10 mouse cellular contexts compared by ENCODE assay signal in the genomic region with DNA sequence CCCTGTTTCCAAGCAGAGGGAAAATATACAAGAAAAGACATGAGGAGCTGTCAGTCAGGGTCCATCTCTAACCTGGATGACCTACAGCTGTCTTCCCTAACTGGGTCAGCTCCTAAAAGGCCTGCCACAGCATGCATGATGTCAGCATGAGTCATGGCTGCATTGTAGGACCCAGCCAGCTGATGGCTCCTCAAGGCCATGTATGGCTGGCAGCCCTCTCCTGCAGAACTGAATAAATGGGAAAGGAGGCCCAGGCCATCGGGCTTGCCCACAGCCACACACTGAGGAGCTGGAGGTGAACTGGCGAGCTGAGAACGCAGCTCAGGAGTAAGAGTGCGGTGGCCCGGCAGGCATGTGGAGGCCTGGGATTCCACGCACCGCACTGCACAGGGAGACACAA. TPM values are rescaled to one million over a fixed set of nuclear protein-coding genes. Genes with fewer than 3 reads are reported as not detected.
DNase-seq lines count a peak whose midpoint lies in the region; ATAC-seq and TF ChIP-seq lines count a peak whose summit lies in the region.
"Had no signal": no experiment of that assay in that cellular context is flagged by ENCODE, and none has a peak within 500 bp of the region (broad histone marks: within the 10 kb centered on the region; RNA-seq: fewer than 3 reads in every experiment).

No protein-coding gene starts in this region.

- H3K27ac ChIP-seq in kidney, embryonic 15.5 days: peak overlapping the region; percentile 45
- H3K27ac ChIP-seq in intestine, embryonic 16.5 days (ENCODE audit: low read length): no peak overlapping the region
- H3K27ac ChIP-seq: liver, embryonic 13.5 days had no signal

- no peak overlapping the region for H3K9ac ChIP-seq in kidney, embryonic 15.5 days
- H3K9ac ChIP-seq in intestine, embryonic 16.5 days (ENCODE audit: low read depth, low read length): no peak overlapping the region
- H3K9ac ChIP-seq: liver, embryonic 13.5 days had no signal

- H3K9me3 ChIP-seq in kidney, embryonic 15.5 days (replicated peaks): no peaks in the 10 kb centered on the region
- no peaks in the 10 kb centered on the region for H3K9me3 ChIP-seq in E14TG2a.4 (ENCODE audit: low read length)
- H3K9me3 ChIP-seq in intestine, embryonic 16.5 days (ENCODE audit: control insufficient read depth, low read length): no peaks in the 10 kb centered on the region
- H3K9me3 ChIP-seq: liver, embryonic 13.5 days had no signal

- WGBS in kidney, embryonic 15.5 days: 87% methylated on average over 7 of the region's 7 CpGs
- 90% methylated on average over 7 of the region's 7 CpGs for WGBS in intestine, embryonic 16.5 days

- TF ChIP-seq CTCF in E14TG2a.4 (conservative IDR thresholded peaks at IDR 0.05; ENCODE audit: low read length): no peak

- no peak for DNase-seq in kidney, postnatal 36 days
- peak; percentile 92 for DNase-seq in adrenal gland, adult 2 months
- DNase-seq in spleen, postnatal 4 days (ENCODE audit: low spot score in 2 of 2): no peak
- no peak for DNase-seq in frontal cortex, postnatal 36 days (ENCODE audit: low spot score in 2 of 2)
- DNase-seq: liver, embryonic 13.5 days had no signal

- H3K36me3 ChIP-seq in kidney, embryonic 15.5 days: peaks cover 67% of the 10 kb centered on the region
- H3K36me3 ChIP-seq in E14TG2a.4 (ENCODE audit: insufficient read depth, low read length): peaks cover 86% of the 10 kb centered on the region
- peaks cover 12% of the 10 kb centered on the region; the same call in 1 of the 2 replicates for H3K36me3 ChIP-seq in intestine, embryonic 16.5 days (ENCODE audit: control insufficient read depth, insufficient read depth, low read length)

- ATAC-seq in kidney, embryonic 15.5 days (replicated peaks; ENCODE audit: low FRiP score): peak; percentile 11; the same call in 1 of the 2 replicates
- ATAC-seq in intestine, embryonic 16.5 days: peak; percentile 16; the same call in 1 of the 2 replicates
- no peak for ATAC-seq in cerebellum, adult (ENCODE audit: insufficient number of reproducible peaks, low FRiP score, low TSS enrichment)
- ATAC-seq: hindbrain, embryonic 16.5 days had no signal

- no peak overlapping the region for H3K4me3 ChIP-seq in kidney, embryonic 15.5 days (replicated peaks)
- peak overlapping the region; percentile 30 for H3K4me3 ChIP-seq in E14TG2a.4 (replicated peaks; ENCODE audit: low read length)
- no peak overlapping the region for H3K4me3 ChIP-seq in intestine, embryonic 16.5 days (ENCODE audit: low read length)
- H3K4me3 ChIP-seq: liver, embryonic 13.5 days had no signal

- no peak overlapping the region for H3K4me2 ChIP-seq in kidney, embryonic 15.5 days
- H3K4me2 ChIP-seq in intestine, embryonic 16.5 days (ENCODE audit: low read depth, low read length): no peak overlapping the region
- H3K4me2 ChIP-seq: liver, embryonic 13.5 days had no signal

- H3K4me1 ChIP-seq in kidney, embryonic 15.5 days: peaks cover 28% of the 10 kb centered on the region
- peaks cover 72% of the 10 kb centered on the region for H3K4me1 ChIP-seq in E14TG2a.4 (replicated peaks; ENCODE audit: low read depth, low read length)
- H3K4me1 ChIP-seq in intestine, embryonic 16.5 days (ENCODE audit: control insufficient read depth, insufficient read depth, low read length): peaks cover 26% of the 10 kb centered on the region

- no peaks in the 10 kb centered on the region for H3K27me3 ChIP-seq in kidney, embryonic 15.5 days
- H3K27me3 ChIP-seq in E14TG2a.4 (ENCODE audit: insufficient read depth, low read length): no peaks in the 10 kb centered on the region
- H3K27me3 ChIP-seq in intestine, embryonic 16.5 days (replicated peaks; ENCODE audit: control insufficient read depth, insufficient read depth, low read length): no peaks in the 10 kb centered on the region
- H3K27me3 ChIP-seq: liver, embryonic 13.5 days had no signal

RNA-seq across cellular contexts. Expression of a gene that starts 16.3 kb away (rescaled TPM):
- 96.9 and 108 TPM in 2 replicates for polyA plus RNA-seq in kidney, embryonic 15.5 days (2015; fragmentation: Nextera tagmentation; extraction: Ambion mirVana)
- total RNA-seq in adrenal gland, adult 2 months (2021): 10 to 100 TPM; 43.0 to 44.0 TPM
- 29.6 and 29.8 TPM in 2 replicates for polyA plus RNA-seq in adrenal gland, adult 2 months (2012; rRNA removed)
- 56.3 and 56.9 TPM in 2 replicates for polyA plus RNA-seq in intestine, embryonic 16.5 days (2015; fragmentation: Nextera tagmentation; extraction: Ambion mirVana)

RNA-seq across cellular contexts. Expression of a gene that starts 33.2 kb away (rescaled TPM):
- 29.8 and 32.7 TPM in 2 replicates for polyA plus RNA-seq in kidney, embryonic 15.5 days (2015; fragmentation: Nextera tagmentation; extraction: Ambion mirVana)
- 10 to 100 TPM; 20.4 to 26.6 TPM for total RNA-seq in adrenal gland, adult 2 months (2021)
- polyA plus RNA-seq in adrenal gland, adult 2 months (2012; rRNA removed): 14.8 and 15.7 TPM in 2 replicates
- polyA plus RNA-seq in intestine, embryonic 16.5 days (2015; fragmentation: Nextera tagmentation; extraction: Ambion mirVana): 24.3 and 24.4 TPM in 2 replicates

RNA-seq across cellular contexts. Expression of a gene that starts 45.0 kb away (rescaled TPM):
- polyA plus RNA-seq in kidney, embryonic 15.5 days (2015; fragmentation: Nextera tagmentation; extraction: Ambion mirVana): 319 and 321 TPM in 2 replicates
- 100 to 1,000 TPM; 156 to 170 TPM for total RNA-seq in adrenal gland, adult 2 months (2021)
- polyA plus RNA-seq in adrenal gland, adult 2 months (2012; rRNA removed): 123 and 133 TPM in 2 replicates
- 261 and 297 TPM in 2 replicates for polyA plus RNA-seq in intestine, embryonic 16.5 days (2015; fragmentation: Nextera tagmentation; extraction: Ambion mirVana)

RNA-seq across cellular contexts. Expression of a gene that starts 55.4 kb away (rescaled TPM):
- polyA plus RNA-seq in kidney, embryonic 15.5 days (2015; fragmentation: Nextera tagmentation; extraction: Ambion mirVana): 84.2 and 93.7 TPM in 2 replicates
- 10 to 100 TPM; 27.6 to 44.4 TPM for total RNA-seq in adrenal gland, adult 2 months (2021)
- 128 and 140 TPM in 2 replicates for polyA plus RNA-seq in adrenal gland, adult 2 months (2012; rRNA removed)
- 79.5 and 97.6 TPM in 2 replicates for polyA plus RNA-seq in intestine, embryonic 16.5 days (2015; fragmentation: Nextera tagmentation; extraction: Ambion mirVana)

RNA-seq across cellular contexts. Expression of a gene that starts 59.1 kb away (rescaled TPM):
- polyA plus RNA-seq in kidney, embryonic 15.5 days (2015; fragmentation: Nextera tagmentation; extraction: Ambion mirVana): 140 and 143 TPM in 2 replicates
- total RNA-seq in adrenal gland, adult 2 months (2021): 100 to 1,000 TPM; 120 to 130 TPM
- polyA plus RNA-seq in adrenal gland, adult 2 months (2012; rRNA removed): 245 and 270 TPM in 2 replicates
- polyA plus RNA-seq in intestine, embryonic 16.5 days (2015; fragmentation: Nextera tagmentation; extraction: Ambion mirVana): 165 and 181 TPM in 2 replicates
